Mouse (Mus musculus) limb, embryonic 14.5 days (tissue): ENCODE results near the gene Gm9803. TPM values are rescaled to one million over a fixed set of nuclear protein-coding genes. Genes with fewer than 3 reads are reported as not detected.

ENCODE experiments used
- ATAC-seq: fragments of 200-750 bp; cut with Nextera tagmentation; 2 replicates; pipeline ENCODE4 v1.8.0; 2017; ENCODE audit warnings: low read depth, moderate number of reproducible peaks, moderate TSS enrichment; ENCODE audit not compliant: low FRiP score
- DNase-seq: peaks from one replicate; pipeline ENCODE4 v3.0.0-alpha.2; 2015; ENCODE audit warnings: low spot score
- H3K27ac ChIP-seq: fragments of 300-500 bp; sonication (generic); replicated peaks from 2 replicates; pipeline ENCODE4 v1.5.1; 2014; ENCODE audit warnings: low read depth, mild to moderate bottlenecking, low read length, moderate library complexity, mixed read lengths
- H3K27me3 ChIP-seq: fragments of 300-500 bp; sonication (generic); 2 replicates; pipeline ENCODE4 v1.6.1; 2014; ENCODE audit warnings: low read length, mixed read lengths; ENCODE audit not compliant: control insufficient read depth, insufficient read depth
- H3K36me3 ChIP-seq: fragments of 300-500 bp; sonication (generic); 2 replicates; pipeline ENCODE4 v1.6.1; 2014; ENCODE audit warnings: mild to moderate bottlenecking, low read length, moderate library complexity, mixed read lengths; ENCODE audit not compliant: control insufficient read depth, insufficient read depth
- H3K4me1 ChIP-seq: fragments of 300-500 bp; sonication (generic); 2 replicates; pipeline ENCODE4 v1.6.1; 2014; ENCODE audit warnings: antibody characterized with exemption, low read length, mixed read lengths; ENCODE audit not compliant: control insufficient read depth, insufficient read depth
- H3K4me2 ChIP-seq: fragments of 300-500 bp; sonication (generic); replicated peaks from 2 replicates; pipeline ENCODE4 v1.6.1; 2014; ENCODE audit warnings: low read depth, mild to moderate bottlenecking, low read length, moderate library complexity; ENCODE audit not compliant: severe bottlenecking
- H3K4me3 ChIP-seq: fragments of 300-500 bp; sonication (generic); replicated peaks from 2 replicates; pipeline ENCODE4 v1.5.1; 2014; ENCODE audit warnings: low read length
- H3K9ac ChIP-seq: fragments of 300-500 bp; sonication (generic); 2 replicates; pipeline ENCODE4 v1.6.1; 2014; ENCODE audit warnings: mild to moderate bottlenecking, low read depth, low read length, moderate library complexity; ENCODE audit not compliant: severe bottlenecking
- H3K9me3 ChIP-seq: fragments of 300-500 bp; sonication (generic); 2 replicates; pipeline ENCODE4 v1.6.1; 2016; ENCODE audit warnings: low read length; ENCODE audit not compliant: control insufficient read depth
- POLR2A ChIP-seq: fragments of 200-500 bp; IDR thresholded peaks from 2 replicates; pipeline ENCODE4 v1.8.0; 2012; ENCODE audit warnings: inconsistent platforms, mild to moderate bottlenecking, moderate library complexity, borderline replicate concordance; ENCODE audit not compliant: insufficient read depth, insufficient read length; ENCODE audit errors: extremely low read depth
- WGBS: fragments of 180-500 bp; shearing (Covaris S2); extraction: QIAGEN DNeasy Blood & Tissue Kit; methylation state at CpG from one replicate; pipeline ENCODE4 v1.1.7; 2014; 5-methylcytosine and 5-hydroxymethylcytosine counted together
- polyA plus RNA-seq, 2 experiments: library from polyadenylated mRNA; depleted of rRNA in 1 of 2; stranded (reverse) in 1 of 2; unstranded in 1 of 2; fragments of >200 nt; fragmentation: Nextera tagmentation in 1 of 2; extraction: Ambion mirVana in 1 of 2; gene quantifications; 2 replicates each; pipeline versions ENCODE4 v1.2.1 to v1.2.3; 2012 to 2014

Gm9803 gene
- polyA plus RNA-seq, 2 experiments, result 4.6 to 12.7 TPM

DNA sequence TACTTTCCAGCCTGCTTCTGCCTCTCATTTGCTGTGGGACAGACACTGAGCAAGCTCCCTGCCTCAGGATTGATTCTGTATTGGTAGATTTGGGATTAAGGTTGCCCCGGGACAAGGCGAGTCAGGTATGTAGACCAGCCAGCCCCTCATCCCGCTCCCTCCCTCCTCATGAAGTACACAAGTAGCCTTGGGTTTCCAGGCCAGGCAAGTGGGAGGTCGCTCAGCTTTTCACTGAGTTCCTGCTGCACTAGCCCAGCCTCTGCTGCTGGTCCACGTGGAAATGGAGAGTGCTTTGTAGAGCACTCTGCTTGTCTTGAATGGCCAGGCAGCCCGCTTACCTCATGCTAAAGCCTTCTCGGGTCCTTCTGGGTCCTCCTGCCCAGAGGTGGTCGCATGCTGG is 33.9 kb upstream of the Gm9803 start:
- peaks cover 18% of the 10 kb centered on the region for H3K4me1 ChIP-seq
- H3K27me3 ChIP-seq, result no peaks in the 10 kb centered on the region
- TF ChIP-seq POLR2A, result no peak
- H3K4me2 ChIP-seq, result no peak overlapping the region
- H3K4me3 ChIP-seq, result no peak overlapping the region
- ATAC-seq (no peak), DNase-seq (no peak)
- WGBS, result 69% methylated on average over 8 of the region's 8 CpGs
- no peak overlapping the region for H3K9ac ChIP-seq
- H3K27ac ChIP-seq, result no peak overlapping the region
- H3K9me3 ChIP-seq, result no peaks in the 10 kb centered on the region
- peaks cover 14% of the 10 kb centered on the region for H3K36me3 ChIP-seq

DNA sequence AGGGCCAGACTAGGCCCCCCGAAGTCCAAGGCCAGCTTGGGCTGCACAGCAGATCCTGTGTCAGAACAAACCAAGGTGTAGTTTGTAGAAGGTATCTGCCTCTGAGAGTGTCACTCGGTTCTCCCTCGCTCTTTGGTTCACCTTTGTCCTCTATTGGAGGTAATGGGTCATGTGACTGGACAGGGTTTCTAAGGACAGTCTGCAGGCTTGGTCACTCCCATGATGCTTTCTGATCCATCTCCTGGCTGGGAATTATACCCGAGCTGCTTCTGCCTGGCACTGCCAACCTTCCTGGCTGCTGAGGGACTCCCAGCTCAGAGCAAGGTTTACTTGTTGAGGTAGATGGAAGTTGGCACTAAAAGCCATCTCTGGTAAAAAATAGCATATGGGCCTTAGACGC is 33.0 kb upstream of the Gm9803 start:
- no peak overlapping the region for H3K9ac ChIP-seq
- no peaks in the 10 kb centered on the region for H3K27me3 ChIP-seq
- no peak overlapping the region for H3K4me3 ChIP-seq
- no peak overlapping the region for H3K4me2 ChIP-seq
- TF ChIP-seq POLR2A, result no peak
- no peak for DNase-seq
- no peak for ATAC-seq
- WGBS, result 92% methylated on average over 5 of the region's 5 CpGs
- peaks cover 18% of the 10 kb centered on the region for H3K4me1 ChIP-seq
- no peaks in the 10 kb centered on the region for H3K9me3 ChIP-seq
- no peak overlapping the region for H3K27ac ChIP-seq
- peaks cover 22% of the 10 kb centered on the region for H3K36me3 ChIP-seq

DNA sequence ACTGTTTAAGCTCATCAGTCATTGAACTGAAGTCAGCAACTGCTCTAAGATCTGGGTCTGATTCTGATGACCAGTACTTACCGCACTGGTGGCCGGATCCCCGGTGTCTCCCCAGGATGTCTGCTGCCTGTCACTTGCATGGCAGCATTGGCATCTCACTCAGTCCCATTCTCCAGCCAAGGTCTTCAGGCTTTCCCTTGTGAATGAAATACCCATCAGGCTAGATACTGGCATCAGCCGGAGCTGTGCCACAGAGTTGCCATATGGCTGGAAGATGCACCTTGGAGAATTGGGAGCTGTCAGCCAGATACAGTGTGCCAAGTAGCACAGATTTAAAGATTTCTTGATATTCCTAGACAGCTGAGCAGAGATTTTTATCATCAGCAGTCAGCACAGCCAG is 21.3 kb upstream of the Gm9803 start:
- DNase-seq (no peak), ATAC-seq (no peak)
- Histone ChIP-seq H3K4me3 (no peak overlapping the region), H3K9me3 (no peaks in the 10 kb centered on the region), H3K4me2 (no peak overlapping the region), H3K36me3 (peaks cover 69% of the 10 kb centered on the region), H3K9ac (no peak overlapping the region), H3K4me1 (no peaks in the 10 kb centered on the region), H3K27me3 (no peaks in the 10 kb centered on the region), H3K27ac (no peak overlapping the region)
- 98% methylated on average over 4 of the region's 4 CpGs for WGBS
- no peak for TF ChIP-seq POLR2A

DNA sequence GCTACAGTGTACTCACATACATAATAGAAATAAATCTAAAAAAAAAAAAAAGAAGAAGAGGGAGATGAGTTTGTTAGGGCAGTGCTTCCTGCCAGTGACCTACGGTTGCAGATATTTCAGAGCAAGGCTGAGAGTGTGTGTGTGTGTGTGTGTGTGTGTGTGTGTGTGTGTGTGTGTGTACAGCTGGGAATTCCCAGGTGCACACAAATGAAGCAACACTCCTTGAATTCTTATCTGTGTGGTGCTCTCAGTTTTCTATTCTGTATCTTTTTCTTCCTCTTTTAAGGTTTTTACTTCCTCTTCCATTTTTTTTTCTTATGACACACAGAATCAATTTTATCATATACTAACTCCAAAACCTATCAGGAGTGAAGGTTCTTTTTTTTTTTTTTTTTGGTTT is 19.6 kb upstream of the Gm9803 start:
- H3K36me3 ChIP-seq, result peaks cover 56% of the 10 kb centered on the region
- 100% methylated on average over 1 of the region's 1 CpGs for WGBS

DNA sequence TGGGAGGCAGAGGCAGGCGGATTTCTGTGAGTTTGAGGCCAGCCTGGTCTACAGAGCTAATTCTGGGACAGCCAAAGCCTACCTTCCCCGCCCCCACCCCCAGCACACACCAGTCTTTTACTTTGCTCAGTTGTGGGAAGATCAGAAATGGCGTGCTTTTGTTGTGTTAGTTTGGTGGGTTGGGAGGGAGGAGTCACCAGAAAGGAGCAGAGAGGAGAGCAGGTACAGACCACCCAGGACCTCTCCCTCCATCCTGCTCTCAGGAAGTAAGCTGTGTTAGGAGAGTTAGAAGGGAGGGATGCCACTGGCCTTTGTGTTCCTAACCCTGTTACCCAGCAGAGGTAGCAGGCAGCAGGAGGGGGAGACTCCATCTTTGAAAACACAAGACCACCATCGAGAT is 16.8 kb upstream of the Gm9803 start:
- ATAC-seq (no peak), DNase-seq (no peak)
- Histone ChIP-seq H3K4me3 (no peak overlapping the region), H3K27ac (no peak overlapping the region), H3K4me1 (no peaks in the 10 kb centered on the region), H3K9me3 (no peaks in the 10 kb centered on the region), H3K27me3 (no peaks in the 10 kb centered on the region), H3K4me2 (no peak overlapping the region), H3K36me3 (peaks cover 56% of the 10 kb centered on the region), H3K9ac (no peak overlapping the region)
- WGBS, result 78% methylated on average over 4 of the region's 4 CpGs
- no peak for TF ChIP-seq POLR2A

More for the DNA sequence above, 19.6 kb upstream of the Gm9803 start:
- no peak for ATAC-seq
- Histone ChIP-seq H3K27me3 (no peaks in the 10 kb centered on the region), H3K4me1 (no peaks in the 10 kb centered on the region), H3K27ac (no peak overlapping the region), H3K4me2 (no peak overlapping the region), H3K9me3 (no peaks in the 10 kb centered on the region), H3K4me3 (no peak overlapping the region), H3K9ac (no peak overlapping the region)
- TF ChIP-seq POLR2A, result no peak
- DNase-seq, result no peak

DNA sequence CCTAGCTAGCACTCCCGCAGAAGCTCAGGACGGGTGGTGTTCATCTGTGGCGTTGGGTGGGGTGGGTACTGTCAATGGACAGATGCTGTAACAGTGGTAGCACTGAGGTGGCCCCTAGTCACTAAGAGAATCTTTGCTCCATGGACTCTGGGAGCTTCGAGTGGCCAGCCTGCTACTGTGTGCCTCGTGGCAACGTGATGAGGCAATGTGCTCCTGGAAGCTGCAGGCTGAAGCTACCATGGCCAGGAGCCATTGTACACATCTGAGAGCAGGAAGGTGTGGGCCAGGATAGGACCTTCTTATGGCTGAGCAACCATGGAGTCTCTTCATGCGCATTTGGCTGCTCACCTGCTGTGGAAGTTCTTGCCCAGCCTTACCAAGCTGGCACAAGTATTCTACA is 14.7 kb upstream of the Gm9803 start:
- Histone ChIP-seq H3K4me3 (no peak overlapping the region), H3K4me1 (no peaks in the 10 kb centered on the region), H3K27ac (no peak overlapping the region), H3K9ac (no peak overlapping the region), H3K27me3 (no peaks in the 10 kb centered on the region), H3K36me3 (peaks cover 59% of the 10 kb centered on the region), H3K9me3 (no peaks in the 10 kb centered on the region), H3K4me2 (no peak overlapping the region)
- 94% methylated on average over 7 of the region's 7 CpGs for WGBS
- TF ChIP-seq POLR2A, result no peak
- ATAC-seq (no peak), DNase-seq (no peak)
